Mouse (Mus musculus) limb, embryonic 11.5 days (tissue): Measurements from ENCODE around the gene Rpp14. TPM values are rescaled to one million over a fixed set of nuclear protein-coding genes. Genes with fewer than 3 reads are reported as not detected.

ENCODE experiments used
- polyA plus RNA-seq: library from polyadenylated mRNA; unstranded; fragments of >200 nt; fragmentation: Nextera tagmentation; extraction: Ambion mirVana; gene quantifications from 2 replicates; pipeline ENCODE4 v1.2.1, GENCODE M21; 2014

Gene Rpp14
- polyA plus RNA-seq, 1 experiment from 2014 or later: 60.2 TPM

Other genes with a start within 250 kb of the Rpp14 start
- 0.31 TPM in 1 of 2 replicates, not detected in the other for gene Gm45521, start 123.1 kb upstream of the Rpp14 start, polyA plus RNA-seq
- 0.04 TPM in 1 of 2 replicates, not detected in the other for gene Dnase1l3, start 85.8 kb upstream of the Rpp14 start, polyA plus RNA-seq
- 22.8 and 23.8 TPM in 2 replicates for gene Abhd6, start 77.5 kb upstream of the Rpp14 start, polyA plus RNA-seq
- gene Pxk, start 17.8 kb downstream of the Rpp14 start, polyA plus RNA-seq: 26.2 and 28.2 TPM in 2 replicates
- gene Pdhb, start 92.7 kb downstream of the Rpp14 start, polyA plus RNA-seq: 210 and 214 TPM in 2 replicates
- 16.5 and 17.5 TPM in 2 replicates for gene Kctd6, start 133.8 kb downstream of the Rpp14 start, polyA plus RNA-seq
- 0.33 TPM in 1 of 2 replicates, not detected in the other for gene Acox2, start 179.0 kb downstream of the Rpp14 start, polyA plus RNA-seq
- gene Fam107a, start 237.7 kb downstream of the Rpp14 start, polyA plus RNA-seq: 0.32 and 0.55 TPM in 2 replicates